Mouse (Mus musculus) spleen, adult 2 months (tissue): ENCODE measurements around the gene Ikzf2.

ENCODE experiments used
- CTCF ChIP-seq: fragments of 200-500 bp; IDR thresholded peaks from 2 replicates; pipeline ENCODE4 v1.5.1; 2011; ENCODE audit warnings: mild to moderate bottlenecking, inconsistent platforms; ENCODE audit not compliant: insufficient read depth, insufficient read length, insufficient replicate concordance; ENCODE audit errors: extremely low read depth
- POLR2A ChIP-seq: fragments of 200-500 bp; IDR thresholded peaks from 2 replicates; pipeline ENCODE4 v1.6.1; 2011; ENCODE audit warnings: low read depth, low read length, inconsistent platforms

GRCm38 (mm10) chr1:69653419-69653818, 33.6 kb downstream of the Ikzf2 start:
- no peak for TF ChIP-seq CTCF
- TF ChIP-seq POLR2A: no peak
